1 mouse cellular context compared by ENCODE assay signal in genomic region chr9:13296274-13297121, GRCm38 (mm10).
TF ChIP-seq lines count a peak whose summit lies in the region.

No protein-coding gene starts in this region.

TF ChIP-seq in MEL, 35 proteins besides CTCF, POLR2A, EP300 and RAD21 (continued from another document):
- TF ChIP-seq TBP (IDR thresholded peaks at IDR 0.05; ENCODE audit: low read depth, low read length) = peak; percentile 66; the same call in 1 of the 2 replicates
- no peak; the same call in 1 of the 2 replicates for TF ChIP-seq TAL1 (IDR thresholded peaks at IDR 0.05; ENCODE audit: low read length)
- no peak for TF ChIP-seq E2F4 (IDR thresholded peaks at IDR 0.05; ENCODE audit: borderline replicate concordance, low read depth, low read length)
- TF ChIP-seq CHD1 (IDR thresholded peaks at IDR 0.05; ENCODE audit: low read depth, low read length) = peak; percentile 37; the same call in 1 of the 2 replicates
- peak; percentile 79 for TF ChIP-seq JUND (IDR thresholded peaks at IDR 0.05; ENCODE audit: low read depth, low read length)
- no peak for TF ChIP-seq KAT2A (conservative IDR thresholded peaks at IDR 0.05; ENCODE audit: low read depth, low read length)
- no peak for TF ChIP-seq HCFC1 (IDR thresholded peaks at IDR 0.05; ENCODE audit: low read depth, low read length)
- peak; percentile 12; the same call in 1 of the 2 replicates for TF ChIP-seq ZC3H11A (IDR thresholded peaks at IDR 0.05; ENCODE audit: low read depth, low read length)
- peak; percentile 12; the same call in 1 of the 2 replicates for TF ChIP-seq ELF1 (IDR thresholded peaks at IDR 0.05; ENCODE audit: low read depth, low read length)
- TF ChIP-seq TCF12 (IDR thresholded peaks at IDR 0.05; ENCODE audit: low read depth, low read length) = 0 out of 2 replicates have a peak, but pooled peaks have one; percentile 11
- TF ChIP-seq RCOR1 (IDR thresholded peaks at IDR 0.05; ENCODE audit: low read depth, low read length) = peak; percentile 41
- TF ChIP-seq SMC3 (IDR thresholded peaks at IDR 0.05; ENCODE audit: low read depth, low read length) = peak; percentile 62
- no peak for TF ChIP-seq GATA1 (IDR thresholded peaks at IDR 0.05; ENCODE audit: low read depth, low read length)
